Mouse (Mus musculus): ENCODE results near the gene Arfgap1.

GRCm38 (mm10) chr2:180967010-180967763 is at the start of gene Arfgap1:
- TF ChIP-seq CTCF (IDR thresholded peaks at IDR 0.05; ENCODE audit: borderline replicate concordance, insufficient read depth, low read depth, low read length), result no peak
- TF ChIP-seq POLR2A (IDR thresholded peaks at IDR 0.05; ENCODE audit: borderline replicate concordance, insufficient read depth, low read length), result peak; percentile 93
